Mouse (Mus musculus): ENCODE data around the gene Efcc1.
"Not testable (repeated sequence)": the region's sequence is repeated elsewhere in the genome, so short reads cannot be mapped to it uniquely, and the experiment has no call there.

Efcc1 gene

DNA sequence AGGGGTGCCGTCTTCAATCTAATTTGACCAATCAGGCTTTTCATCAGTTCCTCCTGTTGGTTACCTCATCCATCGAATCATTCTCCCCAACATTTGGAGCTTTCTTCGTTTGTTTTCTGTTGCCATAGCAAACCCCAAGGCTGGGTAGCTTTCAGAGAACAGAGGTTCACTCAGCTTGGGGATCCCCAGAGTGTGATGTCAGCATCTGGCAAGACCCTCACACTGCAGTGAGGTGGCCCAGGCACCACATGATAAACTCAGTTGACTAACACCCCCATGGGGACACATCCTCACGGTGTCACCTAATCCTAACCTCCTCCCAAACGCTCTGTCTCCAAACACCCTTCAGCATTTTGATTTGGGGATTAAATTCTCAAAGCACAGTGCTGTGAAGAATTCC, 12.6 kb downstream of the Efcc1 start:
- no peak for DNase-seq (ENCODE audit: low read depth, low spot score)

DNA sequence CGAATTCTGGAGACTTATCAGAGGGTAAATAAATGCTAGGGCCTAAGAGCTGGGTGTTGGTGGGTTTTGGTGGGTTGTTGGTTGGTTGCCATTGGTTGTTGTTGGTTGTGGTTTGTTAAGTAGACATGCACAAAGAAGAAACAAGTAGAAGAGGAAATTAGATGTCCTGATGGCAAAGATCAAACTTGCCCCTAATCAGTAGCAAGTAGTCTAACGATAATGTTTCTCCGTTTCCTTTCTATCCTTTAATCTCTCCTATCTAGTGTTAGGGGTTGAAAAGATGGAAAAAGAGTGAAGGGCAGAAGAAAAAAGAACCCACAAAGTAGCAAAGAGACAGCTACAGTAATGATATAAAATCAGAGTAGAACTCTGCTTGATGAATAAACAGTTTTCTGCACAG, 14.0 kb downstream of the Efcc1 start:
- no peak for DNase-seq (ENCODE audit: low read depth, low spot score)

DNA sequence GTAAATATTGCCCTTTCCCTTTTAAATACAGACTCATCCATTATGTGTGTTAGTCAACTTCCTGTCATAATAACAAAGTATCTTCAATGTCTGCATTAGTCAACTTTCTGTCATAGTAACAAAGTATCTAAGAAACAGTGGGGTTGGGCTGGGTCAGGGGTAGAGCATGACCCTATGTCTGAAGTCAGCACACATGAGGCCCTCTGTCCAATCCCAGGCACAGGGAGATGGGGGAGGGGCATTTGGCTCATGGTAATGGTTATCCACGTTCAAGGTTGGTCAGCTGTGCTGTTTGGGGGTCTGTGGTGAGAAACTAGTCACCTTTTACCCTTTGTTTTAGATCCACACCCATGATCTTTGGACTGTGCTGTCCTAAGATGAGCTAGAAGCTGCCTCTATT, 14.6 kb downstream of the Efcc1 start:
- no peak for DNase-seq (ENCODE audit: low read depth, low spot score)

DNA sequence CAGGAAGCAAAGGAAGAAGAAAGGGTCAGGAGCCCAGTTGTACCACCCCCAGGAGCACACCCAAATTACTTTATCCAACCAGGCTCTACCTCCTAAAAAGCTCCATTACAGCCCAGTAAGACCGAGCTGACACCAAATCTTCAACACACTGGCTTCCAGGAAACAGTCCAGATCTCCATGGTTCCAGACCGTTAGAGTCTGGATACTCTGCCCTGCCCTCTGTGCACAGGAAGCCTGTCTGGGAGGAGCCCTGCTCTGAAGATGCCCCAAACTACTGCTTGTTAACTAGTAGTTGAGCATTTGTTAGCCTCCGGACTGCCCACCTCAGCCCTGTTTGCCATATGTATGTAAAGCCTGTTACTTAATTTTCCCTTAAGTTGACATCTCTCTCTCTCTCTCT, 15.4 kb downstream of the Efcc1 start:
- DNase-seq (ENCODE audit: low read depth, low spot score) = no peak

DNA sequence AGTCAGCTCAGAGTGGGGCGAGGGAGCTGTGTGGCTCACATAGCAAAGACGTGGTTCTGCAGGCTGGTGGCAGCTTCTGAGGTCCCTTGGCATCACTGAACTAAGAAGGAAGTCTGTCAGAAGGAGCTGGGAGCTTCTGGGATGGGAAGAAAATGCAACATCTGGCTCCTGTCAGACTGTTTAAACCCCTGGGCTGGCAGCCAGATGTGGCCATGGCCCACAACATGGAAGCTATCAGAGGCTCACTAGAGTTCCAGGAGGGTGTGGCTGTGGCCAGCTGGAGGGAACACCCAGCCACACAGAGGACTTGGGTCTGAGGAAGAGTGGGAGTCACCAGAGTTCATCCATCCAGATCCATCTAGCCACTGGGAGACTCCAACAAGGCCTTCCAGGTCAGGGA, 16.2 kb downstream of the Efcc1 start:
- no peak for DNase-seq (ENCODE audit: low read depth, low spot score)

- DNase-seq (ENCODE audit: low read depth, low spot score) = no peak
Observed at GRCm38 (mm10) chr6:87748078-87748477, 17.4 kb downstream of the Efcc1 start.

DNA sequence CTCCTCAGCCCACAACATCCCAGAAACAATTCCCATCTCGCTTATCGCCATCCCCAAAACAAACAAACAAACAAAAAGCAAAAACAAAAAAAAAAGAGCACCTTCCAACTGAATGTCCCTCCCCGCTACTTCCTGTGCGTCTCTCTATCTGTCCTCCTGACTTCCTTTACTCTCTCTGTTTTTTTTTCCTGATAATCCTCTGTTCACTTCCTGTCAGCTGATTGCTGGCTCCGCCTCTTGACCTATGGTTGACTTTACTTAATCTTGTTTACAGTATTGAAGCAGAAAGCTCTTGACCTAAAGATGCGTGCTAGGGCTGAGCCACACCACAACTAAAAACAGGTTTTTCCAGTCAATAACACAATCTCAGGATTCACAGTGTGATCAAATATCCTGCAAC, 17.9 kb downstream of the Efcc1 start:
- peak; percentile 88 for DNase-seq (ENCODE audit: low read depth, low spot score)

DNA sequence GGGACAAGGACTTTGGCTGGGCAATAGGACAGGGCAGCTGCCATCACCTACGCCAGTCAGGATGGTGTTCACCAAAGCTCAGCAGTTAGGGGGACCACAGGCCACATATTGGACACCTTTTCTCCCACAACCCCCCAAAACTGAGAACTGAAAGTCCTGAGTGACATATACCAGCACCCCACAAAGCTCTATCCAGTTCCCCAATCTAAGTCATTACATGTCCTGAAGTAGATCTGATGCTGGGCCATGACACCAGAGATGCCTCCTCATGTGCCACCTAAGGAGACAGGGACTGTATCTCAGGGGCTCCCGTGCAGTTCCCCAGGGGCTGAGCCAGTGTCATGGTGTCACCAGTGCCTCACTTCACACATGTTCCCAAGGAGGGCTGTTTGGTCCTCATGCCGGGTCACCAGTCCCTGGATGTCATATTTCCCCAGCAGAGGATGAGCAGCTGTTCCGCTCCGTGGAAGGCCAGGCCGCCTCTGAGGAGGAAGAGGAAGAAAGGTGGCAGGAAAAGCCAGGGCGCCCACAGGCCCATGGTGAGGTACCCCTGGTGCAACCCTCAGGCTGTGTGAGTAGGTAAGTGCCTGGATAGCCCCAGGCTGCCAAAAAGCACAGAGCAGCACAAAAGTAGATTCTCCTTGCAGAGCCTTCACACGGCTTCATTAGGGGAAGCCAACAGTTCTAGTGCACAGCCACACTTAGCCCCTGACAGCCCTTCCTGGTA, 19.7 kb downstream of the Efcc1 start:
- no peak for DNase-seq (ENCODE audit: low read depth, low spot score)

GRCm38 (mm10) chr6:87751574-87751973, 20.9 kb downstream of the Efcc1 start:
- no peak for DNase-seq (ENCODE audit: low read depth, low spot score)

GRCm38 (mm10) chr6:87755196-87755595, 24.5 kb downstream of the Efcc1 start:
- no peak for DNase-seq (ENCODE audit: low read depth, low spot score)

DNA sequence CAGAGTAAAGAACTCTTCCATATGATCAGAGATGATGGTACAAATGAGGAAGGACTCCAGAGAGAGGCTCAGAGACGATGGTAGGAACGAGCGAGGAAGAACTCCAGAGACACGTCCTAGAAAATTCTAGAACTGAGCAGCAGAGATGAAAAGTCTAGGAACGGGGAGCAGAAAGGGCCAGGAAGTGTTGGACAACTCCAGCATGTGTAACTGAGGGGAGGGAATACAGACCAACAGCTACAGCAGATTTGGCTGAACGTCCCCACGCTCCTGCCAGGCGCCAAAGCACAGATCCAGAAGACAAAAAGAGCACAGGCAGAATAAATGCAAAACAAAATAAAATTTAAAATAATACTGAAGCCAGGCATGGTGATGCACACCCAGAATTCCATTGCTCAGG, 26.2 kb downstream of the Efcc1 start:
- DNase-seq (ENCODE audit: low read depth, low spot score) = no peak

- DNase-seq (ENCODE audit: low read depth, low spot score) = no peak
Observed at GRCm38 (mm10) chr6:87759404-87759803, 28.7 kb downstream of the Efcc1 start.

DNA sequence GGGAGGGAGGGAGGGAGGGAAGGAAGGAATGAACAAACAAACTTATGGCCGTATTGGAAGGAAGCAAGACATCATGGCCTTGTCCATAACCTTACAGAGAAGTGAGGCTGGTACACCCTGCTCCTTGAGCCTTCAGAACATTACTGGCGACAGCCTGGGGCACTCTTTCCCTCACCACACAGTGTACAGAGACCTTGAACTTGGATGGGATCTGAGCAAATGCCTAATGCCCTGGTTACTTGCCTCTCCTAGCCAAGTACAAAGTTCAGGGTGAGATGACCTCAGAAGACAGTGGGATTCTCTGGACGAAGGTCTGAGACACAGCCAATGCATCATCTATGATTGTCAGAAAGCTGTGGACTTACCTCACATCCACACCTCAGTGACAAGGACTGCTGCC, 29.2 kb downstream of the Efcc1 start:
- no peak for DNase-seq (ENCODE audit: low read depth, low spot score)

DNA sequence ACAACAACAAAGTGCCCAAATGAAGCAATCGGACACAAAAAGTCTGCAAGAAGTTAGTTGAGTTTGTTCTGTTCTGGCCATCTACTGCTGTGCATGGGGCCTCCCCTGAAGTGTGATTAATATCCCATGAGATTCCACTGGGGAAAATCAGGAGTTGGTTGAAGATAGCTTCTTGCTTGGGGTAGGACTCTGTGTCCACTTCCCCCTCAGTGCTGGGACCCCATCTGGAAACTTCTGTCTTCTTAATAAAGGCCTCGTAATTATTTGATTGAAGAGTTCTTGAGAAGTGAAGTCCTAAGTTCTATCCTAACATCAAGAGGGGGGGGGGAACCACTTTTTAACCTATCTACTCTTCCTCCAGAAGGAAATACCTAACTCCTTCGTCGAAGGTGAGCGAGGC, 31.5 kb downstream of the Efcc1 start:
- no peak for DNase-seq (ENCODE audit: low read depth, low spot score)

DNA sequence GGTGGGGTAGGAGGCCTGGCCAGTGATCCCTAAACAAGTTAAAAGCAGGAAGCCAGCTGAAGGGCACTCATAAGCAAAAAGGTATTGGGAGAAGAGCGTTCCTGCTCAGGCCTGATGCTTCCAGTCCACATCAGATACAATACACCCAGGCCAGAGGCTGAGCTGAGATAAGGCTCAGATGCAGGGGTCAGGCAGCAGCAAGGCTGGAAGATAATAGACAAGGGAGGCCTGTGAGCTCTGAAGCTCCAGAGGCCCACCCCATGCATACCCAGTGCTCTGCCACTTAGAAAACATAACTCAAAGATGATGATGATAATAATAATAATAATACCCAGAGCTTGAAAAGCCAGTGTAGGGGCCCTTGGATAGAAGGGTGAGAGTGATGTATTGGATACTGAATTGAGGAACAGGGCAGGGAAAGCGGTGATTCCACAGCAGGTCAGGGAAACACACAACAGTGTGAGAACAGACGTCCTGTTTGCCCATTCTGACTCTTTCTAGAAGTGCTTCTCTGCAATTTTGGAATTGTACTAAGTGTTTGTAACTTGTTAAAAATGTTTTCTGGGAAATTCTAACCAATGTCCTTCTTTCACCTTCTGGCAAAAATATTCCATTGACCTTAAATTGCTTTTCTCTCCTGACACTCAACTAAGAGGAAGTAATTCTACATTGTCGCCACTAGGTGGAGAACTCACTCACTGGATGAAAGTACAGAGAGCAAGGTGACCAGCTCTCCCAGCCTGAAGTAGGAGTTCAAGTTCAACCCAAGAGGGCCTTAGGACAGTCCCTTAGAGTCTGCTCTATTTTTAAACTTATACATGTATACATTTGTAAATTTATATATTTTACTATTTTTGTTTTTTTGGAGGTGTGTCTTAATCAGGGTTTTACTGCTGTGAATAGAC, 33.0 kb downstream of the Efcc1 start:
- peak; percentile 68 for DNase-seq (ENCODE audit: low read depth, low spot score)

- not testable (repeated sequence) for DNase-seq (ENCODE audit: low read depth, low spot score)
Observed at GRCm38 (mm10) chr6:87764296-87764695, 33.6 kb downstream of the Efcc1 start.

DNA sequence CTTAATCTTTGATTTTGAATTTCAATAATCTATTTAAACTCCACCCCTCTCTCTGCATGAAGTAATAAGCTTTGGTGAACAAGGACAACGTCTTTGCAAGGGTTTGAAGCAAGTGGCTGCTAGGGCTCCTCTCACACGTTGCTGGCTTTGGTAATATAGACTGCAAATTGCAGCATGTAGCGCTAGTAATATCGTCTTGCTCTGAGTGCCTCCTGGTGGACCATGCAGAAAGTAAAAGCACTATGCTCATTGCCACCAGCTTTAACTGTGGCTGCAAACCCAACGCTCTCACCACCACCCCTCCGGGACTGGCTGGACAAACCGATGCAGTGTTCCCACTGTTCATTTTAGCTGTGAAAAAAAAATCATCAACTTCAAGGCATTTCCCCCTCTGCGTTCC, 40.0 kb downstream of the Efcc1 start:
- DNase-seq (ENCODE audit: low read depth, low spot score) = no peak

DNA sequence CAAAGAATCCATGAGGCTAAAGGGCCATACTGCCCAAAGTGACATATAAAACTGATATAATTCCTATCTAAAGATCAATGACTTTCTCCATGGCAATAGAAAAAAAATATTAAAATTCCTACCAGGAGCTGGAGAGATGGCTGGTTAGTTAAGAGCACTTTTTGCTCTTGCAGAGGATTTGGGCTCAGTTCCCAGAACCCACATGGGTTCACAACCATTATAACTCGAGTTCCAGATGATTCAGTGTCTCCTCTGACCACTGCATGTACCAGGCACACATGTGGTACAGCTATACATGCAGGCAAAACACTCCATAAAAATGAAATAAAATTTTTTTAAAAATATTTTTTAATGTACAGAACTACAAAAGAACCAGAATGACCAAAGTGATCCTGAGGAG, 43.8 kb downstream of the Efcc1 start:
- no peak for DNase-seq (ENCODE audit: low read depth, low spot score)

- peak; percentile 32 for DNase-seq (ENCODE audit: low read depth, low spot score)
Observed at GRCm38 (mm10) chr6:87774909-87775308, 44.2 kb downstream of the Efcc1 start.

DNA sequence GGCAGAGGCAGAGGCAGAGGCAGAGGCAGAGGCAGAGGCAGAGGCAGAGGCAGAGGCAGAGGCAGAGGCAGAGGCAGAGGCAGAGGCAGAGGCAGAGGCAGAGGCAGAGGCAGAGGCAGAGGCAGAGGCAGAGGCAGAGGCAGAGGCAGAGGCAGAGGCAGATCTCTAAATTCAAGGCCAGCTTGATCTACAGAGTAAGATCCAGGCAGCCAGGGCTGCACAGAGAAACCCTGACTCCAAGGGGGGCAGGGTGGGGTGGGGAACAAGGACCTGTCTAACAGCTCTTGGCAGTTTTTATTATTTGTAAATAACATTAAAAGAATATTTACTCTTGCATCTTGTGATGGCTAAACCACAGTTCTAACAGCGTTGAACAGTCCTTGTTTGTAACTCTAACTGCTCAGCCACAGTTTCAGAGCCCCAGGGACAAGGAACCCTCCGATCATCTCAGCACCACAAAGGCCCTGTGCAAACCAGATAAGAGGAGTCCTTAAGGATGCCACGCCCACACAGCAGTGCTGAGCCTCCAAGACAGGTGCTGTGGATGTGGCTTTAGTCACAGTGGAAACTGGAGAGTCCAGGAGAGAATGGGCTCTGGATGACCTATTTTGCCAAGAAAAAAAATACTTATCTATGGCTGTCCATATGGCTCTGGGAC, 45.0 kb downstream of the Efcc1 start:
- no peak for DNase-seq (ENCODE audit: low read depth, low spot score)

GRCm38 (mm10) chr6:87776663-87777062, 46.0 kb downstream of the Efcc1 start:
- no peak for DNase-seq (ENCODE audit: low read depth, low spot score)

- no peak for DNase-seq (ENCODE audit: low read depth, low spot score)
Observed at GRCm38 (mm10) chr6:87777842-87778241, 47.2 kb downstream of the Efcc1 start, which contains the start of gene Gp9. Gene Gp9 (plus strand): TSS chr6:87778072.
